Mouse (Mus musculus) liver, embryonic 12.5 days (tissue): Measurements from ENCODE around the gene Dnaaf3. TPM values are rescaled to one million over a fixed set of nuclear protein-coding genes. Genes with fewer than 3 reads are reported as not detected.
"Not testable (repeated sequence)": the region's sequence is repeated elsewhere in the genome, so short reads cannot be mapped to it uniquely, and the experiment has no call there.

Source experiments
- ATAC-seq: fragments of 200-750 bp; cut with Nextera tagmentation; 2 replicates; pipeline ENCODE4 v1.8.0; 2017; ENCODE audit warnings: moderate number of reproducible peaks, mild to moderate bottlenecking, moderate library complexity
- H3K27ac ChIP-seq: fragments of 300-500 bp; sonication (generic); 2 replicates; pipeline ENCODE4 v1.5.1; 2016; ENCODE audit warnings: mild to moderate bottlenecking
- H3K27me3 ChIP-seq: fragments of 300-500 bp; sonication (generic); replicated peaks from 2 replicates; pipeline ENCODE4 v1.6.1; 2016; ENCODE audit warnings: mild to moderate bottlenecking, moderate library complexity
- H3K36me3 ChIP-seq: fragments of 300-500 bp; sonication (generic); 2 replicates; pipeline ENCODE4 v1.6.1; 2016; ENCODE audit warnings: mild to moderate bottlenecking, moderate library complexity
- H3K4me1 ChIP-seq: fragments of 300-500 bp; sonication (generic); 2 replicates; pipeline ENCODE4 v1.6.1; 2016
- H3K4me2 ChIP-seq: fragments of 300-500 bp; sonication (generic); 2 replicates; pipeline ENCODE4 v1.6.1; 2016; ENCODE audit warnings: mild to moderate bottlenecking, moderate library complexity
- H3K4me3 ChIP-seq: fragments of 300-500 bp; sonication (generic); 2 replicates; pipeline ENCODE4 v1.5.1; 2016; ENCODE audit warnings: mild to moderate bottlenecking, moderate library complexity
- H3K9ac ChIP-seq: fragments of 300-500 bp; sonication (generic); 2 replicates; pipeline ENCODE4 v1.6.1; 2016; ENCODE audit warnings: mild to moderate bottlenecking, moderate library complexity
- H3K9me3 ChIP-seq: fragments of 300-500 bp; sonication (generic); replicated peaks from 2 replicates; pipeline ENCODE4 v1.6.1; 2016; ENCODE audit warnings: mild to moderate bottlenecking, moderate library complexity
- WGBS: fragments of 180-500 bp; shearing (Covaris S2); methylation state at CpG from one replicate; pipeline ENCODE4 v1.1.7; 2016; ENCODE audit not compliant: insufficient replicate concordance; 5-methylcytosine and 5-hydroxymethylcytosine counted together
- polyA plus RNA-seq: library from polyadenylated mRNA; unstranded; fragments of >200 nt; fragmentation: Nextera tagmentation; extraction: Ambion mirVana; gene quantifications from 2 replicates; pipeline ENCODE4 v1.2.1, GENCODE M21; 2016

Dnaaf3 gene
- polyA plus RNA-seq, 1 experiment from 2014 or later, result 0.24 TPM

GRCm38 (mm10) chr7:4539019-4539418 lies 6.8 kb upstream of the Dnaaf3 start:
- Histone ChIP-seq H3K4me1 (no peaks in the 10 kb centered on the region; the same call in 1 of the 2 replicates), H3K27ac (no peak overlapping the region), H3K27me3 (peaks cover 16% of the 10 kb centered on the region), H3K9me3 (no peaks in the 10 kb centered on the region), H3K4me2 (no peak overlapping the region), H3K36me3 (no peaks in the 10 kb centered on the region), H3K4me3 (no peak overlapping the region), H3K9ac (no peak overlapping the region)
- ATAC-seq, result 0 out of 2 replicates have a peak, but pooled peaks have one; percentile 22
- WGBS, result 53% methylated on average over 2 of the region's 2 CpGs

- H3K9ac ChIP-seq, result no peak overlapping the region
- WGBS, result 35% methylated on average over 4 of the region's 4 CpGs
- H3K4me3 ChIP-seq, result no peak overlapping the region
- H3K27me3 ChIP-seq, result peaks cover 18% of the 10 kb centered on the region
- no peaks in the 10 kb centered on the region; the same call in 1 of the 2 replicates for H3K4me1 ChIP-seq
- no peak overlapping the region for H3K27ac ChIP-seq
- H3K4me2 ChIP-seq, result no peak overlapping the region
- H3K36me3 ChIP-seq, result no peaks in the 10 kb centered on the region
- no peak for ATAC-seq
- no peaks in the 10 kb centered on the region for H3K9me3 ChIP-seq
These were observed 4.9 kb upstream of the Dnaaf3 start for GRCm38 (mm10) chr7:4537181-4537580.

GRCm38 (mm10) chr7:4536369-4536768 lies 4.1 kb upstream of the Dnaaf3 start:
- 80% methylated on average over 4 of the region's 4 CpGs for WGBS
- no peak for ATAC-seq
- Histone ChIP-seq H3K4me3 (no peak overlapping the region), H3K27ac (no peak overlapping the region), H3K4me1 (no peaks in the 10 kb centered on the region), H3K27me3 (peaks cover 26% of the 10 kb centered on the region), H3K36me3 (no peaks in the 10 kb centered on the region), H3K9me3 (no peaks in the 10 kb centered on the region), H3K9ac (no peak overlapping the region), H3K4me2 (no peak overlapping the region)

GRCm38 (mm10) chr7:4530166-4530565 lies 2.1 kb downstream of the Dnaaf3 start:
- H3K4me3 ChIP-seq, H3K27ac ChIP-seq, H3K36me3 ChIP-seq, H3K9me3 ChIP-seq, ATAC-seq, H3K4me2 ChIP-seq, H3K9ac ChIP-seq: not testable (repeated sequence)
- peaks cover 19% of the 10 kb centered on the region for H3K4me1 ChIP-seq
- WGBS, result 48% methylated on average over 8 of the region's 8 CpGs
- H3K27me3 ChIP-seq, result peaks cover 32% of the 10 kb centered on the region

GRCm38 (mm10) chr7:4527302-4527689 lies 5.0 kb downstream of the Dnaaf3 start:
- WGBS, result 54% methylated on average over 18 of the region's 18 CpGs
- Histone ChIP-seq H3K9ac (no peak overlapping the region), H3K4me3 (no peak overlapping the region), H3K27me3 (peaks cover 21% of the 10 kb centered on the region), H3K4me2 (peak overlapping the region; percentile 69), H3K9me3 (no peaks in the 10 kb centered on the region), H3K27ac (no peak overlapping the region), H3K36me3 (no peaks in the 10 kb centered on the region), H3K4me1 (peaks cover 36% of the 10 kb centered on the region)
- ATAC-seq, result no peak

GRCm38 (mm10) chr7:4526341-4527301 lies 5.6 kb downstream of the Dnaaf3 start:
- H3K27ac ChIP-seq, result no peak overlapping the region; the same call in 1 of the 2 replicates
- H3K9me3 ChIP-seq, result no peaks in the 10 kb centered on the region
- H3K36me3 ChIP-seq, result no peaks in the 10 kb centered on the region
- H3K4me3 ChIP-seq, result peak overlapping the region; percentile 47
- peak; percentile 85 for ATAC-seq
- peak overlapping the region; percentile 69 for H3K4me2 ChIP-seq
- peaks cover 21% of the 10 kb centered on the region for H3K27me3 ChIP-seq
- H3K9ac ChIP-seq, result peak overlapping the region; percentile 60
- H3K4me1 ChIP-seq, result peaks cover 43% of the 10 kb centered on the region
- WGBS, result 18% methylated on average over 40 of the region's 40 CpGs

- not testable (repeated sequence) for H3K27ac ChIP-seq, H3K4me2 ChIP-seq, H3K9me3 ChIP-seq, H3K9ac ChIP-seq, ATAC-seq, H3K36me3 ChIP-seq, H3K4me3 ChIP-seq
- Histone ChIP-seq H3K27me3 (peaks cover 26% of the 10 kb centered on the region), H3K4me1 (peaks cover 53% of the 10 kb centered on the region)
- 61% methylated on average over 15 of the region's 15 CpGs for WGBS
These were observed 7.9 kb downstream of the Dnaaf3 start, which contains the start of gene Tnni3 for GRCm38 (mm10) chr7:4524212-4524922. Gene Tnni3, minus strand, starts transcription at chr7:4524229.

GRCm38 (mm10) chr7:4523205-4524130 lies 8.8 kb downstream of the Dnaaf3 start:
- Histone ChIP-seq H3K9me3 (no peaks in the 10 kb centered on the region), H3K36me3 (no peaks in the 10 kb centered on the region), H3K4me1 (peaks cover 55% of the 10 kb centered on the region), H3K27me3 (peaks cover 26% of the 10 kb centered on the region), H3K4me3 (no peak overlapping the region), H3K9ac (no peak overlapping the region), H3K27ac (no peak overlapping the region), H3K4me2 (no peak overlapping the region)
- WGBS, result 72% methylated on average over 33 of the region's 33 CpGs
- ATAC-seq, result no peak

GRCm38 (mm10) chr7:4522292-4522691 lies 10.0 kb downstream of the Dnaaf3 start:
- Histone ChIP-seq H3K4me1 (peaks cover 55% of the 10 kb centered on the region), H3K4me3 (no peak overlapping the region), H3K27me3 (peaks cover 26% of the 10 kb centered on the region), H3K36me3 (no peaks in the 10 kb centered on the region), H3K4me2 (no peak overlapping the region), H3K27ac (no peak overlapping the region), H3K9me3 (no peaks in the 10 kb centered on the region), H3K9ac (no peak overlapping the region)
- WGBS, result 23% methylated on average over 6 of the region's 6 CpGs
- ATAC-seq, result 0 out of 2 replicates have a peak, but pooled peaks have one; percentile 28

GRCm38 (mm10) chr7:4521231-4522003 lies 10.8 kb downstream of the Dnaaf3 start:
- no peaks in the 10 kb centered on the region for H3K9me3 ChIP-seq
- ATAC-seq, result no peak
- 23% methylated on average over 32 of the region's 32 CpGs for WGBS
- H3K27ac ChIP-seq, result no peak overlapping the region
- peaks cover 26% of the 10 kb centered on the region for H3K27me3 ChIP-seq
- peak overlapping the region; percentile 60 for H3K4me2 ChIP-seq
- no peaks in the 10 kb centered on the region for H3K36me3 ChIP-seq
- peak overlapping the region; percentile 23 for H3K4me3 ChIP-seq
- peaks cover 54% of the 10 kb centered on the region for H3K4me1 ChIP-seq
- no peak overlapping the region for H3K9ac ChIP-seq

GRCm38 (mm10) chr7:4518487-4518886 lies 13.8 kb downstream of the Dnaaf3 start:
- H3K4me3 ChIP-seq, result no peak overlapping the region
- no peaks in the 10 kb centered on the region for H3K36me3 ChIP-seq
- H3K27me3 ChIP-seq, result peaks cover 26% of the 10 kb centered on the region
- H3K9ac ChIP-seq, result no peak overlapping the region
- no peak overlapping the region for H3K27ac ChIP-seq
- H3K9me3 ChIP-seq, result no peaks in the 10 kb centered on the region
- H3K4me1 ChIP-seq, result peaks cover 52% of the 10 kb centered on the region
- WGBS, result 36% methylated on average over 1 of the region's 1 CpGs
- H3K4me2 ChIP-seq, result no peak overlapping the region
- no peak for ATAC-seq
